Mouse (Mus musculus): ENCODE data around the gene Arhgap10. TPM values are rescaled to one million over a fixed set of nuclear protein-coding genes. Genes with fewer than 3 reads are reported as not detected.

Gene Arhgap10
- polyA plus RNA-seq, 1 experiment from 2014 or later: 24.8 TPM

DNA sequence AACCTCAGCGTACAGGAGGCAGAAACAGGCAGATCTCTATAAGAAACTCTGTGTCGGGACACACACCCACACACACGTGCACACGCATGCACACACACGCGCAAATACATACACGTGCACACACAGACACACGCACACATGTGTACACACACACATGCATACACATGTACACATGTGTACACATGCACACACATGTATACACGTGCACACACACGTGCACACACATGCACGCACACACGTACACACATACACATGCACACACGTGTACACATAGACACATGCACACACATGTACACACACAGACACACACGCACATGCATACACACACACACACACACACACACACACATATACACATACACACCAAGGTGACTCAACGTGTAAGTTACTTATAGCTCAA, 106.5 kb downstream of the Arhgap10 start:
- Histone ChIP-seq H3K36me3 (peaks cover 23% of the 10 kb centered on the region), H3K9me3 (no peaks in the 10 kb centered on the region), H3K27me3 (no peaks in the 10 kb centered on the region), H3K9ac (no peak overlapping the region), H3K4me2 (replicated peaks) (no peak overlapping the region), H3K4me1 (no peaks in the 10 kb centered on the region), H3K27ac (no peak overlapping the region), H3K4me3 (no peak overlapping the region)
- ATAC-seq (ENCODE audit: insufficient number of reproducible peaks, insufficient read depth, low FRiP score, low TSS enrichment): no peak
- 97% methylated on average over 15 of the region's 15 CpGs for WGBS

DNA sequence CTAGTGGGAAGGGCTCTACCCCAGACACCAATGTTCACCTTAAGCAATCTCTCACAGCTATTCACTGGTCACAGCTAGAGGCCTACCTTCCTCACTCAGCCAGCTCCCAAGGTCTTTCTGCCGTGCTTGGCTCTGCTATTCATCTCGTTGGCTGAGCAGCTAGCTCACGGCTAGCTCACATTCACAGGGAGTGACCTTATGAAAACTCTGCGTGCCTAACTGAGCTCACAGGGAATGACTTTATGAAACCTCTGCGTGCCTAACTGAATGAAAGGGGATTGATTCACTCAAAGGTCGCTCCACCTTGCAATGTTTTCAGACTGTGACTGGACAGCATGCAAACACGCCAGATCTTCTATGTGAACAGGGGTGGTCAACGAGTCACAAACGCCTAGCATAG, 107.4 kb downstream of the Arhgap10 start:
- Histone ChIP-seq H3K9me3 (no peaks in the 10 kb centered on the region), H3K27me3 (no peaks in the 10 kb centered on the region), H3K9ac (no peak overlapping the region), H3K36me3 (peaks cover 23% of the 10 kb centered on the region), H3K4me1 (no peaks in the 10 kb centered on the region), H3K4me3 (no peak overlapping the region), H3K27ac (no peak overlapping the region), H3K4me2 (replicated peaks) (no peak overlapping the region)
- no peak for ATAC-seq (ENCODE audit: insufficient number of reproducible peaks, insufficient read depth, low FRiP score, low TSS enrichment)
- WGBS: 84% methylated on average over 9 of the region's 9 CpGs

DNA sequence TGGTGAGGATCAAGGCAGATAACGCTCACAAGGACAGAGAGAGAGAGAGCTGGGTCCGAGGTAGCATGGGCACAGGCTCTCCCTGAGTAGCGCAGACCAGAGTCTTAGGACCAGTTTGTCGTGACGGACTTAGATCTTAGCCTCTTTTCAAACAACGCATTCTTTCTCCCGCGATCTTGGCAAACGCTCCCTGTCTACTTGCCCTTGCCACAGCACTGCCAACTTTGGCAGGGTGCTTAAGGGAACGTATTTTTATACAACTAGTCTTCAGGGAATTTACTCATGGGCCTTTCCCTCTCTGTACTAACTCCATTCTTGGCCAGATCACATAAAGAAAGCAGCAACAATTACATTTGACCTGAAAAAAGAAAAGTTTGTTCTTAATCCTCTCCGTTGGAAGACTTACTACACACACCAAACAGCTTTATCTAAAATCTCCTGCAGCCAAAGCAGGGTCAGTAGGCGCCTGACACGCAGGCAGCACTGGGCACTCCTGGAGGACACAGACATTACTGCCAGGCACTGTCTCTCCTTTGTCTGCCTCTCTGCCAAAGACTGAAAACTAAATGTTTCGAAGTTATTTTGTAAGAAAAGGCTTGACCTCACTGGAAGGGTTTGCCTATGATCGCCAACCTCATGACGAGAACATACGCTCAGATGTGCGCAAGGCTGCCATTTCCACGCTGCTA, 109.1 kb downstream of the Arhgap10 start:
- Histone ChIP-seq H3K9me3 (no peaks in the 10 kb centered on the region), H3K4me1 (no peaks in the 10 kb centered on the region), H3K4me2 (replicated peaks) (no peak overlapping the region), H3K36me3 (peaks cover 24% of the 10 kb centered on the region), H3K27me3 (no peaks in the 10 kb centered on the region), H3K27ac (no peak overlapping the region), H3K4me3 (no peak overlapping the region), H3K9ac (no peak overlapping the region)
- WGBS: 92% methylated on average over 19 of the region's 19 CpGs
- ATAC-seq (ENCODE audit: insufficient number of reproducible peaks, insufficient read depth, low FRiP score, low TSS enrichment): no peak

DNA sequence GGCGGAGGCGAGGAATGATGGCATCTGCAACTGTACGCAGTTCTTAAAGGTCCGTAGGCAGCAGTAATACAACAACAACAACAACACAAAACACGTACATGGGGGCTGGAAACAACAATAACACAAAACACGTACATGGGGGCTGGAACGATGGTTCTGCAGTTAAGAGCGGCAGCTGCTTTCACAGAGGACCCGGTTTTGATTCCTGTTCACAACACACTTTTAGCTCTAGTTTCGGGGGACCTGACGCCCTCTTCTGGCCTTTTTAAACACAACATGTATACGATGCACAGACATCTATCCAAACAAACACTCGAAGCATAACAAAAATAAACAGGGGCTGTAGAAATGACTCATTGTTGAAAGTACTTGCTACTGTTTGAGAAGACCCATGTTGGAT, 110.9 kb downstream of the Arhgap10 start:
- 82% methylated on average over 13 of the region's 13 CpGs for WGBS
- no peak overlapping the region for H3K27ac ChIP-seq
- H3K4me2 ChIP-seq (replicated peaks): no peak overlapping the region
- no peak for ATAC-seq (ENCODE audit: insufficient number of reproducible peaks, insufficient read depth, low FRiP score, low TSS enrichment)
- H3K9me3 ChIP-seq: no peaks in the 10 kb centered on the region
- H3K27me3 ChIP-seq: no peaks in the 10 kb centered on the region
- H3K36me3 ChIP-seq: peaks cover 18% of the 10 kb centered on the region
- no peak overlapping the region for H3K9ac ChIP-seq
- no peak overlapping the region for H3K4me3 ChIP-seq
- no peaks in the 10 kb centered on the region for H3K4me1 ChIP-seq

DNA sequence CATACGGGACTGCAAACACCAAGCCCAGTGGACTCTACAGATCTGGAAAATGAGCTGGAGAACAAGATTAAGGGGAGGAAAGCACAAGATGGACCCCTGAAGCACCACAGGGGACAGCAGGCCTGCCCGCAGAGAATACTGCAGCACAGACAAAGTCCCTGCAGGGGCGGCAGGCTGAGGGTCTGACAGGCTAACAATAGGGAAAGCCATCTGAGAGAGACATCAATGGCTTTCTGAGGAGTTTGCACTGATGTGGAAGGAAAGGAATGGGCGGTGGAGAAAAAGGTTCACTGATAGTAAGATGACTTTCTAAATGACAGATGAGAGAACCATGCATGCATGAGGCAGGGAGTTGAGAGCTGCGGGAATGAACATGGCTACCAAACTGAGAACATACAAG, 111.3 kb downstream of the Arhgap10 start:
- Histone ChIP-seq H3K9me3 (no peaks in the 10 kb centered on the region), H3K9ac (no peak overlapping the region), H3K4me2 (replicated peaks) (no peak overlapping the region), H3K4me3 (no peak overlapping the region), H3K36me3 (peaks cover 14% of the 10 kb centered on the region), H3K27ac (no peak overlapping the region), H3K4me1 (no peaks in the 10 kb centered on the region), H3K27me3 (no peaks in the 10 kb centered on the region)
- 77% methylated on average over 5 of the region's 5 CpGs for WGBS
- ATAC-seq (ENCODE audit: insufficient number of reproducible peaks, insufficient read depth, low FRiP score, low TSS enrichment): 0 out of 2 replicates have a peak, but pooled peaks have one; percentile 55

DNA sequence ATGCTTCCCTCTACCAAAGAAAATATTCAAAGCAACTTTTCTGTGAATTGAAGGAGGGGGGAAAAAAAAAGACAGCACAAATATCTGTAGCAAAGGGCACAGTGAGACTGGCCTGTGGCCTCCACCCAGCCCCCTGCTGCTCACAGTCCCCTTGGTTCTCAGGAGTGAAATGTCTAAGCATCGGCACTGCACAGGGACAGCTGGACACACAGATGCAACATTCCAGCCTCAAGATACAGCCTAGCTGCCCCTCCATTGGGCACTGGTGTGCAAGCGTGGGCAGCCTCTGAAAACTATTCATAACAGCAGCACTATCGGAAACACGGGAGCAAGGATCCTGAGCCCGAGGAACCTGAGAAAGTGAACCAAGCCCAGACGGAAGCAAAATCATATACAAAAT, 113.7 kb downstream of the Arhgap10 start:
- Histone ChIP-seq H3K4me3 (no peak overlapping the region), H3K4me2 (replicated peaks) (no peak overlapping the region), H3K27me3 (no peaks in the 10 kb centered on the region), H3K27ac (no peak overlapping the region), H3K9me3 (no peaks in the 10 kb centered on the region), H3K9ac (no peak overlapping the region), H3K4me1 (no peaks in the 10 kb centered on the region), H3K36me3 (peaks cover 7% of the 10 kb centered on the region; the same call in 1 of the 2 replicates)
- no peak for ATAC-seq (ENCODE audit: insufficient number of reproducible peaks, insufficient read depth, low FRiP score, low TSS enrichment)
- 80% methylated on average over 6 of the region's 6 CpGs for WGBS

DNA sequence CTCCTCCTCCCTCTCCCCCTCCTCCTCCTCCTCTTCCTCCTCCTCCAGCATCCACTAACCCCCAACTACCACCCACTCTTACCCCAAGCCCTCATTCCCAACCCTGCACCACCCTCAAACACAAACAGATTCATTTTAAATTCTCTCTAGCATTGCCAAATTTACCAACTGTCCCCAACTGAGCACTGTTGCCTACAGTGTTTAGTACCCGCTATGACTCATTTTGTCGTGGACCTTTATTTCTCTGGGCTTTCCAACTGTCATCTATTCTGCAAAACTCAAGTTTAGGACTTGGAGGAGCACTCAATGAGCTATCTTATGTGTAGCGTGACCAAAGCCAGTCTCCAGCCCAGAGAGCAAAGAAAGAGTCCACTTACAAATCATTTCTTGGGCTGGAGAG, 115.8 kb downstream of the Arhgap10 start:
- no peaks in the 10 kb centered on the region for H3K4me1 ChIP-seq
- H3K36me3 ChIP-seq: peaks cover 18% of the 10 kb centered on the region
- 0 out of 2 replicates have a peak, but pooled peaks cover 7% of the 10 kb centered on the region for H3K9me3 ChIP-seq
- no peak overlapping the region for H3K9ac ChIP-seq
- WGBS: 91% methylated on average over 3 of the region's 3 CpGs
- no peak overlapping the region for H3K27ac ChIP-seq
- no peak overlapping the region for H3K4me2 ChIP-seq (replicated peaks)
- no peaks in the 10 kb centered on the region for H3K27me3 ChIP-seq
- H3K4me3 ChIP-seq: no peak overlapping the region
- no peak for ATAC-seq (ENCODE audit: insufficient number of reproducible peaks, insufficient read depth, low FRiP score, low TSS enrichment)

DNA sequence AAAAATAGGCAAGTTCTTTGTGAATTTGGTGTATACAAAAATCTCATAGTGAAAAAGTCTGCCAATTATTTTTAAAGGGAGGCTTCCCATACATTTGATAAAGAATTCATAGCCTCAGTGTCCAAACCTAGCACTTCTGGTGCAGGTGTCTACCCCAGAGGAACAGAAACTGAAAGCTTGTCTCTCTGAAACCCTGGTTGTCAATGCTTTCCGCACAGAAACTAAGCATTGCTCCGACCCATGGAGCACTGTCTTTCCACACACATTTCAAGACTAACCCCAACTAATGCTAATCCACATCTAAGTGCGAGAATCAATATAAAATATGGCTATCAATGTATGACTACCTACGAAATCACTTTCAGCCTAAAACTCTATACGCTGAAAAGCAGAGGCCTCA, 116.6 kb downstream of the Arhgap10 start:
- no peak overlapping the region for H3K27ac ChIP-seq
- peaks cover 26% of the 10 kb centered on the region for H3K36me3 ChIP-seq
- no peak for ATAC-seq (ENCODE audit: insufficient number of reproducible peaks, insufficient read depth, low FRiP score, low TSS enrichment)
- 0 out of 2 replicates have a peak, but pooled peaks cover 7% of the 10 kb centered on the region for H3K9me3 ChIP-seq
- H3K9ac ChIP-seq: no peak overlapping the region
- H3K4me2 ChIP-seq (replicated peaks): no peak overlapping the region
- 94% methylated on average over 5 of the region's 5 CpGs for WGBS
- no peak overlapping the region for H3K4me3 ChIP-seq
- no peaks in the 10 kb centered on the region for H3K27me3 ChIP-seq
- no peaks in the 10 kb centered on the region for H3K4me1 ChIP-seq

DNA sequence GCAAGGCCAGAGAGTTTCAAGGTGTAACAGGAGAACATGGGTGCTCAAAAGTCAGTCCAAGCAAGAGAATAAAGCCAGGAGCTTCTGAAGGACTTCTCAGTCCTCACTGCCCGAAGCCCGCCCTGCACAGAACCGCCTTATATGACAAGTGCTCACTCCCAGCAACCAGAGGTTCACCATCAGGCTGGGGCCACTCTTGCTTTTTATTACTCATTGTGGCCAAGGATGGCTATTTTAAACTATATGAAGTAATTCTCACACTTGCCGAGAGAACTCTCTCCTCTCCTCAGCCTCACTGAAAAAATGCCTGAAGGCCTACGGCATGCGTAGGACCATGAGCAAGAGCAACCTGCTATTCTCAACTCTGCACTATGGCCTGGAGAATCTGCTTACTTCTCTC, 133.7 kb downstream of the Arhgap10 start:
- H3K36me3 ChIP-seq: peaks cover 9% of the 10 kb centered on the region; the same call in 1 of the 2 replicates
- no peak overlapping the region for H3K27ac ChIP-seq
- H3K4me3 ChIP-seq: no peak overlapping the region
- WGBS: 95% methylated on average over 6 of the region's 6 CpGs
- H3K27me3 ChIP-seq: no peaks in the 10 kb centered on the region
- H3K4me1 ChIP-seq: no peaks in the 10 kb centered on the region
- ATAC-seq (ENCODE audit: insufficient number of reproducible peaks, insufficient read depth, low FRiP score, low TSS enrichment): no peak
- no peak overlapping the region for H3K4me2 ChIP-seq (replicated peaks)
- H3K9ac ChIP-seq: no peak overlapping the region
- H3K9me3 ChIP-seq: no peaks in the 10 kb centered on the region

DNA sequence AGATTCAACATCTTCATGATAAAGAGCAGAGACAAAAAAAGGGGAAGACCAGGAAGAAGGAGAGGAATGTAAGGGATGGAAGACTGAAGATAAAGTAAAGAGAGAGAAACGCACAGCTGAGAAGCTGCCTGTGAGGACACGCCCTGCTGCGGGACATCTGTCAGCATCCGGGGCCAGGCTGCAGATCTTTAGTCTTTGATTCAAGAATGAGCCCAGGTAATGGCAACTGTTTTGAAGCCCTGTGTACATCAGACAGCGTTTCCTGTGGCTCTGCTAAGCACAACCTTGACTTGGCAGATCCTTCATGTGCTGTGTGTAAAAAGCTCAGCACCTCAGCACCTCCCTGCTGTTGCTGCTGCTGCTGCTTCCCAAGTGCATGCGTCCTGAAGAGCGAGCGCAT, 134.1 kb downstream of the Arhgap10 start:
- Histone ChIP-seq H3K4me2 (replicated peaks) (no peak overlapping the region), H3K4me1 (no peaks in the 10 kb centered on the region), H3K27ac (no peak overlapping the region), H3K9me3 (no peaks in the 10 kb centered on the region), H3K9ac (no peak overlapping the region), H3K4me3 (no peak overlapping the region), H3K36me3 (peaks cover 9% of the 10 kb centered on the region; the same call in 1 of the 2 replicates), H3K27me3 (no peaks in the 10 kb centered on the region)
- ATAC-seq (ENCODE audit: insufficient number of reproducible peaks, insufficient read depth, low FRiP score, low TSS enrichment): no peak
- 86% methylated on average over 8 of the region's 8 CpGs for WGBS

DNA sequence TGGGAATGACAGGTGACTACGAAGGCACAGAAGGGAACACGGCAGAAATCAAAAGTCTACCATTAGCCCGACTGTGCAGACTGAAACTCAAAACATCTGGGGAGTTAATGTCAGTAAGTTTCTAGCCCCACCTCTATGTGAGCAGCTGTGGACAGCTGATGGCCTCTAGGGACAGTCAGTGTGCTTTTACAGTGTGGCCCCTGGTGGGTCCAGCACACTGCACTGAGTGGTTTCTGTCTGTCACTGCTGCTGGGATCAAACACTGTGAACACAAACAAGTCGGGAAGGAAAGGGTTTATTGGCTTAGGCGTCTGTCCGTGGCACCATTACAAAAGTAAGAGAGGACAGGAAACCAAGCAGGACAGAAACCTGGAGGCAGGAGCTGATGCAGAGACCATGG, 136.9 kb downstream of the Arhgap10 start:
- 38% methylated on average over 6 of the region's 6 CpGs for WGBS
- Histone ChIP-seq H3K9ac (no peak overlapping the region), H3K27ac (no peak overlapping the region), H3K9me3 (no peaks in the 10 kb centered on the region), H3K4me2 (replicated peaks) (no peak overlapping the region), H3K36me3 (peaks cover 9% of the 10 kb centered on the region; the same call in 1 of the 2 replicates), H3K4me3 (no peak overlapping the region), H3K4me1 (peaks cover 7% of the 10 kb centered on the region), H3K27me3 (no peaks in the 10 kb centered on the region)
- no peak for ATAC-seq (ENCODE audit: insufficient number of reproducible peaks, insufficient read depth, low FRiP score, low TSS enrichment)

DNA sequence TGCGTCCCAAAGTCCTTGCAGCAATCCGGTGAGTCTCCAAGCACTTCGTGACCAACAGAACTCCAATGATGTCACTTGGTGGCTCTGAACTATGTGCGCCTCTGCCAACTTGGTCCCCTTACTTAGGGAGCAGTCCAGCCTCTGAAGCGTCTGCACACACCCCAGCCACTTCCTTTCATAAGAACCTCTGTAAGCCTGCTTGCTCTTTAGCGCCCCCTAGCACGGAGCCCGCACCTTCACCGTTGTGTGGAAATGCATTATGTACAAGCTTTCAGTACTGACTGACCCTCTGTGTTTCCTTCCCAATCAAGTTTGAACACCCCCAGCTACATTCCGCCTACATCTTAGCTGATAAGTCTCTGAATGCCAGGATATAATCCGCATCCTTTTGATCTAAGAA, 138.5 kb downstream of the Arhgap10 start:
- Histone ChIP-seq H3K4me1 (peaks cover 7% of the 10 kb centered on the region), H3K9me3 (no peaks in the 10 kb centered on the region), H3K4me3 (no peak overlapping the region), H3K27me3 (no peaks in the 10 kb centered on the region), H3K27ac (no peak overlapping the region), H3K9ac (no peak overlapping the region), H3K4me2 (replicated peaks) (no peak overlapping the region), H3K36me3 (peaks cover 9% of the 10 kb centered on the region; the same call in 1 of the 2 replicates)
- WGBS: 60% methylated on average over 11 of the region's 11 CpGs
- ATAC-seq (ENCODE audit: insufficient number of reproducible peaks, insufficient read depth, low FRiP score, low TSS enrichment): no peak
